Mouse (Mus musculus) limb, embryonic 11.5 days (tissue): ENCODE results near the gene Svs2. TPM values are rescaled to one million over a fixed set of nuclear protein-coding genes. Genes with fewer than 3 reads are reported as not detected.
"Not testable (repeated sequence)": the region's sequence is repeated elsewhere in the genome, so short reads cannot be mapped to it uniquely, and the experiment has no call there.

Experiments
- ATAC-seq: fragments of 200-750 bp; cut with Nextera tagmentation; 2 replicates; pipeline ENCODE4 v1.8.0; 2017; ENCODE audit warnings: low read depth; ENCODE audit not compliant: insufficient number of reproducible peaks, low FRiP score, low TSS enrichment
- DNase-seq: peaks from one replicate; pipeline ENCODE4 v3.0.0-alpha.2; 2015; ENCODE audit warnings: low spot score
- H3K27ac ChIP-seq: fragments of 300-500 bp; sonication (generic); replicated peaks from 2 replicates; pipeline ENCODE4 v1.5.1; 2014; ENCODE audit warnings: low read depth, mild to moderate bottlenecking, low read length
- H3K27me3 ChIP-seq: fragments of 300-500 bp; sonication (generic); 2 replicates; pipeline ENCODE4 v1.6.1; 2014; ENCODE audit warnings: mild to moderate bottlenecking, low read length, mixed read lengths; ENCODE audit not compliant: control insufficient read depth, insufficient read depth
- H3K36me3 ChIP-seq: fragments of 300-500 bp; sonication (generic); 2 replicates; pipeline ENCODE4 v1.6.1; 2014; ENCODE audit warnings: mild to moderate bottlenecking, low read length, moderate library complexity, mixed read lengths; ENCODE audit not compliant: control insufficient read depth, insufficient read depth
- H3K4me1 ChIP-seq: fragments of 300-500 bp; sonication (generic); 2 replicates; pipeline ENCODE4 v1.6.1; 2014; ENCODE audit warnings: low read length, mixed read lengths; ENCODE audit not compliant: control insufficient read depth, insufficient read depth
- H3K4me2 ChIP-seq: fragments of 300-500 bp; sonication (generic); 2 replicates; pipeline ENCODE4 v1.6.1; 2014; ENCODE audit warnings: low read depth, mild to moderate bottlenecking, moderate library complexity; ENCODE audit not compliant: severe bottlenecking
- H3K4me3 ChIP-seq: fragments of 300-500 bp; sonication (generic); 2 replicates; pipeline ENCODE4 v1.5.1; 2014; ENCODE audit warnings: low read depth, low read length
- H3K9ac ChIP-seq: fragments of 300-500 bp; sonication (generic); 2 replicates; pipeline ENCODE4 v1.6.1; 2014; ENCODE audit warnings: mild to moderate bottlenecking, low read length
- H3K9me3 ChIP-seq: fragments of 300-500 bp; sonication (generic); 2 replicates; pipeline ENCODE4 v1.6.1; 2016; ENCODE audit warnings: low read length; ENCODE audit not compliant: control insufficient read depth
- WGBS: fragments of 180-500 bp; shearing (Covaris S2); extraction: QIAGEN DNeasy Blood & Tissue Kit; methylation state at CpG from one replicate; pipeline ENCODE4 v1.1.7; 2014; 5-methylcytosine and 5-hydroxymethylcytosine counted together
- polyA plus RNA-seq: library from polyadenylated mRNA; unstranded; fragments of >200 nt; fragmentation: Nextera tagmentation; extraction: Ambion mirVana; gene quantifications from 2 replicates; pipeline ENCODE4 v1.2.1, GENCODE M21; 2014

Svs2 gene
- polyA plus RNA-seq, 1 experiment from 2014 or later, result not detected

- Histone ChIP-seq H3K27ac (no peak overlapping the region), H3K4me2 (no peak overlapping the region), H3K27me3 (no peaks in the 10 kb centered on the region), H3K4me3 (no peak overlapping the region), H3K36me3 (no peaks in the 10 kb centered on the region), H3K9ac (no peak overlapping the region), H3K4me1 (no peaks in the 10 kb centered on the region), H3K9me3 (no peaks in the 10 kb centered on the region)
- 87% methylated on average over 4 of the region's 4 CpGs for WGBS
- no peak for DNase-seq
- ATAC-seq, result no peak
Measured at GRCm38 (mm10) chr2:164206676-164207075, 31.6 kb downstream of the Svs2 start.

DNA sequence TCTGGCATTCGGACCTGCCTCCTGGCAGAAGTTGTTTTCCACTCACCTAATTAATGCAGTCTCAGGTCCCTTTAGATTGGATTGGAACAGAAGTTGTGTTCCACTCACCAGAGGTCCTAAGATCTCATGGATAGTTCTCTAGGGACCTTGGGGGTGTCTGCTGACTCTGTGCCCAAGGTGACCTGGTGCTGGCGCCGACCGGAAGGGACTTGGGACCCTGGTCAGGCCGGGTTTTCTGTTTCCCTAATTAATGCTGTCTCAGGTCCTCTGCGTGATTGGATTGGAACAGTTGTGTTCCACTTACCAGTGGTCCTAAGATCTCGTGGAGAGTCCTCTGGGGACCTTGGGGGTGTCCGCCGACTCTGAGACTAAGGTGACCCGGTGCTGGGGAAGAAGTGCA is 32.3 kb downstream of the Svs2 start:
- not testable (repeated sequence) for H3K9me3 ChIP-seq, H3K36me3 ChIP-seq, H3K9ac ChIP-seq, ATAC-seq, H3K4me2 ChIP-seq, H3K4me3 ChIP-seq, H3K4me1 ChIP-seq, H3K27me3 ChIP-seq, H3K27ac ChIP-seq, DNase-seq
- 92% methylated on average over 10 of the region's 10 CpGs for WGBS

- no peaks in the 10 kb centered on the region for H3K9me3 ChIP-seq
- no peak within 1 kb of the TSS for H3K4me3 ChIP-seq
- no peaks in the 10 kb centered on the region for H3K4me1 ChIP-seq
- no peaks in the 10 kb centered on the region for H3K36me3 ChIP-seq
- H3K4me2 ChIP-seq, result no peak within 1 kb of the TSS
- no peaks in the 10 kb centered on the region for H3K27me3 ChIP-seq
- DNase-seq (no peak), ATAC-seq (no peak)
- H3K9ac ChIP-seq, result no peak within 1 kb of the TSS
- H3K27ac ChIP-seq, result no peak within 1 kb of the TSS
- 86% methylated on average over 20 of the region's 20 CpGs for WGBS
Measured at GRCm38 (mm10) chr2:164199626-164200327, 38.5 kb downstream of the Svs2 start, which contains the start of gene Wfdc15a. TSS of gene Wfdc15a (minus strand) at chr2:164200130.

DNA sequence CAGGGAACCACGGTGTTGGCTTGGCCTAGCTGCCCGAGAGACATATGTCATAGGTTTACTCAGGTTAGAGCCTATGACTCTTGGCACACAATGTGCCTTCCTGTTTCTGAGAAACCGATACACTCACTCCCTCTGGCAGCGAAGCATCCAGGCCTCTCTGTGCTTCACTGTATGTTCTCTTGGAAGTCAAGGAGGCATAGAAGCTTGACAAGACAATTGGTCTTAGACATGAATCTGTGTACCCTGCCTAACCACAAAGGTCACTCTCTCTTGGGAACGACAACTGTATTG is 41.6 kb downstream of the Svs2 start:
- Histone ChIP-seq H3K4me3 (no peak overlapping the region), H3K27me3 (no peaks in the 10 kb centered on the region), H3K27ac (no peak overlapping the region), H3K9ac (no peak overlapping the region), H3K4me2 (no peak overlapping the region), H3K4me1 (no peaks in the 10 kb centered on the region), H3K36me3 (no peaks in the 10 kb centered on the region), H3K9me3 (no peaks in the 10 kb centered on the region)
- 88% methylated on average over 5 of the region's 5 CpGs for WGBS
- ATAC-seq, result no peak
- DNase-seq, result no peak

GRCm38 (mm10) chr2:164195971-164196699 is 42.1 kb downstream of the Svs2 start:
- DNase-seq (no peak), ATAC-seq (no peak)
- H3K4me3 ChIP-seq, result no peak overlapping the region
- no peak overlapping the region for H3K4me2 ChIP-seq
- WGBS, result 88% methylated on average over 5 of the region's 5 CpGs
- no peaks in the 10 kb centered on the region for H3K27me3 ChIP-seq
- no peaks in the 10 kb centered on the region for H3K36me3 ChIP-seq
- no peak overlapping the region for H3K27ac ChIP-seq
- H3K9me3 ChIP-seq, result no peaks in the 10 kb centered on the region
- no peaks in the 10 kb centered on the region for H3K4me1 ChIP-seq
- no peak overlapping the region for H3K9ac ChIP-seq

- Histone ChIP-seq H3K9me3 (no peaks in the 10 kb centered on the region), H3K9ac (no peak overlapping the region), H3K4me1 (no peaks in the 10 kb centered on the region), H3K4me2 (no peak overlapping the region), H3K36me3 (no peaks in the 10 kb centered on the region), H3K4me3 (no peak overlapping the region), H3K27ac (no peak overlapping the region), H3K27me3 (no peaks in the 10 kb centered on the region)
- ATAC-seq (no peak), DNase-seq (no peak)
- 79% methylated on average over 5 of the region's 5 CpGs for WGBS
Measured at GRCm38 (mm10) chr2:164194959-164195630, 43.2 kb downstream of the Svs2 start.

DNA sequence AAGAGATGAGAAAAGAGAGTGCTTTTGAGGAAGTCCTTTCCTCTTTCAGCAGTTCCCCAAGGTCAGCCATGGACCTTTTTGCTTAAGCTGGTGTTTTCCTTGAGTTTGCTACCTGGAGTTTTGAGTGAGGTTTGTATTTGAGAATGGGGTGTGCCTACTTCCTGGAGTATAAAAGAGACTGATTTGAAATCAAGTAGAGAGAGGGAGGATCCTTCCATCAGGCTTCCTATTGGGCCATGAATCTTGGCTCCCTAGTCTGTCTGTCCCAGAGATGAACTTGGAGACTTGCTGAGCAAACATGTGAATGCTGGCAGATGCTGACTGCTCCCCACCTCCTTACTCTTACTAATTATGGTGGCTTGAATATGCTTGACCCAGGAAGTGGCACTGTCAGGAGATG is 46.0 kb downstream of the Svs2 start:
- no peak for ATAC-seq
- no peaks in the 10 kb centered on the region for H3K36me3 ChIP-seq
- H3K4me3 ChIP-seq, result no peak overlapping the region
- H3K9me3 ChIP-seq, result no peaks in the 10 kb centered on the region
- H3K4me1 ChIP-seq, result no peaks in the 10 kb centered on the region
- no peak overlapping the region for H3K4me2 ChIP-seq
- no peak overlapping the region for H3K27ac ChIP-seq
- H3K9ac ChIP-seq, result no peak overlapping the region
- no peak for DNase-seq
- H3K27me3 ChIP-seq, result no peaks in the 10 kb centered on the region

- no peaks in the 10 kb centered on the region for H3K9me3 ChIP-seq
- no peak within 1 kb of the TSS for H3K27ac ChIP-seq
- DNase-seq (no peak), ATAC-seq (no peak)
- no peak within 1 kb of the TSS for H3K4me2 ChIP-seq
- no peak within 1 kb of the TSS for H3K9ac ChIP-seq
- no peaks in the 10 kb centered on the region for H3K36me3 ChIP-seq
- WGBS, result 88% methylated on average over 6 of the region's 6 CpGs
- no peak within 1 kb of the TSS for H3K4me3 ChIP-seq
- H3K27me3 ChIP-seq, result no peaks in the 10 kb centered on the region
- no peaks in the 10 kb centered on the region for H3K4me1 ChIP-seq
Measured at GRCm38 (mm10) chr2:164190576-164190975, 47.7 kb downstream of the Svs2 start, which contains the start of gene Wfdc12. TSS of gene Wfdc12 (minus strand) at chr2:164190608.
